Mouse (Mus musculus): ENCODE results near the gene Nr4a1. TPM values are rescaled to one million over a fixed set of nuclear protein-coding genes. Genes with fewer than 3 reads are reported as not detected.

Gene Nr4a1
- total and polyA plus RNA-seq, 2 experiments from 2014 or later: 8.6 to 56.0 TPM

DNA sequence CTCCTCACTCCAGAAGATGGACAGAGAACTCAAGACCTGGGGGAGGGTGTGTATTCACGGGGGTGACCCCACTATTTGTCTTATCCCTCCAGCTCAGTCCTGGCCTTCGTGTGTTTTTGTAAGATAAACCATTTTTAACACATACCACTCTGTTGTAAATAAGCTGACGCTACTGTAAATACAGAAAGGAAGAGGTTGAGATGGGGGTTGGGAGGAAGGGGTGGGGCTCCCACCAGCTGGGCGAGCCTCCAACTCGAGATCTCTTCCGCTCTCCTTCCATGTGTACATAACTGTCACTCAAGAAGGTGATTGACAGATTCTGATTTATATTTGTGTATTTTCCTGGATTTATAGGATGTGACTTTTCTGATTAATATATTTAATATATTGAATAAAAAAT lies 20.3 kb downstream of the Nr4a1 start:
- Histone ChIP-seq H3K4me1 (ENCODE audit: control insufficient read depth, insufficient read depth) (peaks cover under 1% of the 10 kb centered on the region; the same call in 1 of the 2 replicates), H3K9ac (replicated peaks; ENCODE audit: low read depth, low read length) (no peak overlapping the region), H3K27ac (ENCODE audit: low read depth) (no peak overlapping the region), H3K9me3 (replicated peaks; ENCODE audit: control insufficient read depth, low read length) (no peaks in the 10 kb centered on the region), H3K27me3 (ENCODE audit: control insufficient read depth, insufficient read depth, low read length) (no peaks in the 10 kb centered on the region), H3K4me2 (ENCODE audit: low read depth, low read length) (no peak overlapping the region), H3K4me3 (ENCODE audit: low read depth, low read length) (no peak overlapping the region), H3K36me3 (replicated peaks; ENCODE audit: control insufficient read depth, insufficient read depth, low read length) (peaks cover 51% of the 10 kb centered on the region)
- DNase-seq (ENCODE audit: low spot score) (no peak), ATAC-seq (ENCODE audit: insufficient read depth, low read depth) (no peak)
- WGBS: 50% methylated on average over 6 of the region's 6 CpGs
- TF ChIP-seq EP300 (IDR thresholded peaks at IDR 0.05; ENCODE audit: low read depth) (no peak), CTCF (IDR thresholded peaks at IDR 0.05; ENCODE audit: low read depth) (no peak)

DNA sequence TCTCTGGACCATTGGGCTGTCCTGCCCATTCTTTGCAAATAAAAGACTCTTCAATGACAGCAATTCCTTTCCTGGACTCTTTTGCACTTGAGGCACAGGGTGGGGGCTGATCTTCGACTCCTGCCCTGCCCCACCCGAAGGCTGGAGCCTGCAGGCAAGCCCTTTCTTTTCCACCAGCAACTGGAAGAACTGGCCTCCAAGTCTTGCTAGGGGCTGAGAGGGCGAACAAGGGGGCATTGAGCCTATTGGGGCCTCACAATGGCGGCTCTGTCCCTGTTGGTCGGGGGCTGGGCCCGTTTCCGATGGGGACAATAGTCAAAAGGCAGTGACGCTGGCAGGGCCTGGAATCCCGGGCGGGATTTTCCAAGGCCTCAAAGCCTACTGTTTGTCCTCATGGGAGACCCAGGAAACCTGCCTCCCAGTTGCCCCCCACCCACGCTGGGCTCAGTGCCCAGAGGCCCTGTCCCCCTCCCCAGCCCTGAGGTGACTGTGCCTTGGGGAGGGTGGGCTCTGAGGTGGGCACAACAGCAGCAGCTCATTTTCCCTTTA lies 23.4 kb downstream of the Nr4a1 start:
- H3K27ac ChIP-seq (ENCODE audit: low read depth): no peak overlapping the region
- peaks cover 26% of the 10 kb centered on the region for H3K36me3 ChIP-seq (replicated peaks; ENCODE audit: control insufficient read depth, insufficient read depth, low read length)
- H3K4me2 ChIP-seq (ENCODE audit: low read depth, low read length): no peak overlapping the region
- no peak for DNase-seq (ENCODE audit: low spot score)
- H3K9ac ChIP-seq (replicated peaks; ENCODE audit: low read depth, low read length): no peak overlapping the region
- H3K9me3 ChIP-seq (replicated peaks; ENCODE audit: control insufficient read depth, low read length): no peaks in the 10 kb centered on the region
- TF ChIP-seq EP300 (IDR thresholded peaks at IDR 0.05; ENCODE audit: low read depth) (no peak), CTCF (IDR thresholded peaks at IDR 0.05; ENCODE audit: low read depth) (no peak)
- H3K27me3 ChIP-seq (ENCODE audit: control insufficient read depth, insufficient read depth, low read length): no peaks in the 10 kb centered on the region
- H3K4me1 ChIP-seq (ENCODE audit: control insufficient read depth, insufficient read depth): peaks cover 5% of the 10 kb centered on the region; the same call in 1 of the 2 replicates
- no peak for ATAC-seq (ENCODE audit: insufficient read depth, low read depth)
- 75% methylated on average over 11 of the region's 11 CpGs for WGBS
- H3K4me3 ChIP-seq (ENCODE audit: low read depth, low read length): no peak overlapping the region

DNA sequence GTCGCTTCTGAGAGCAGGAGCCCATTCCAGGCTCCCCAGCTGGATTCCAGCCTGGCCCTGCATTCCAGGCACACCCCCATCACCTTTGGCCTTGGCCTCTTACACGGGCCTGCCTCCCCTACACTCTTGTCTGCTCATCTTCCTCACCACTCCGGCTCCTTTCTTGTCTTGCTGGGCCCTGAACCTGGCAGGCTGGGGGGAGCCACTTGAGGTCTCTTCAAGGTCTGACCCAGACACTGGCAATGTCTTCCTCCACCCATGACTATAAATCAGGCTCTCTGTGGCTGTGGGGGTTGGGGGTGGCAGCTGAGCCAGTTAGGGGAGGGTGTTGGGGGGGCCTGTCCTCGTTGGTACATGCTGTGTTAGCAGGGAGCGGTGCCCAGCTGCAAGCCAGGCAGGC lies 24.5 kb downstream of the Nr4a1 start:
- no peaks in the 10 kb centered on the region for H3K27me3 ChIP-seq (ENCODE audit: control insufficient read depth, insufficient read depth, low read length)
- H3K4me3 ChIP-seq (ENCODE audit: low read depth, low read length): no peak overlapping the region
- TF ChIP-seq EP300 (IDR thresholded peaks at IDR 0.05; ENCODE audit: low read depth) (no peak), CTCF (IDR thresholded peaks at IDR 0.05; ENCODE audit: low read depth) (no peak)
- no peak overlapping the region for H3K9ac ChIP-seq (replicated peaks; ENCODE audit: low read depth, low read length)
- no peak overlapping the region for H3K27ac ChIP-seq (ENCODE audit: low read depth)
- ATAC-seq (ENCODE audit: insufficient read depth, low read depth): no peak
- WGBS: 47% methylated on average over 5 of the region's 5 CpGs
- H3K36me3 ChIP-seq (replicated peaks; ENCODE audit: control insufficient read depth, insufficient read depth, low read length): peaks cover 14% of the 10 kb centered on the region
- no peak for DNase-seq (ENCODE audit: low spot score)
- H3K4me1 ChIP-seq (ENCODE audit: control insufficient read depth, insufficient read depth): peaks cover 5% of the 10 kb centered on the region; the same call in 1 of the 2 replicates
- H3K9me3 ChIP-seq (replicated peaks; ENCODE audit: control insufficient read depth, low read length): no peaks in the 10 kb centered on the region
- no peak overlapping the region for H3K4me2 ChIP-seq (ENCODE audit: low read depth, low read length)

DNA sequence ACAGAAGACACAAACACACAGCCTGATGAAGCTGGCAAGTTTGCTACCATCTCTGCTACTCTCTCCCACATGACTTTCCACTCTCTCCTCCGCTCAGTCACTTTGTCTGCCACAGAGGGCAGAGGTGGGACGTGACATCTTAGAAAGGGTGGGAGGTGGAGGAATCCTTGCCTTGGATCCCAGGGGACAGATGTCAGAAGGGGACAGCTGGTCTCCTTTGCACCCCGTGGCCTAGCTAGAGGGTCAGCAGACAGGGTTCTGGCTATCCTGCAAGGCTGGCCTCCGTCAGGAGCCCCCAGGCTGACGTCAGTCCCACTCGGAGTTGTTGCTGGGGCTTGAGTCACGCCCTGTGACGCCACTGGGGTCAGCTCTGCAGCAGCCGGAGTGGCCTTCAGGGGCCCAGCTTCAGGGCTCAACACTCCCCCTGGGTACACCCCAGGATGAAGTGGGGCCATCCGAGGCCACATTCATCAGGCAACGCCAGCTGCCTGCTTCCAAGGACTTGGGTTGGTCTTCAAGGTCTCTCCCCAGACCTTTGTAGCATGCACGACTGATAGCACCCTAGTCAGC lies 25.4 kb downstream of the Nr4a1 start:
- TF ChIP-seq CTCF (IDR thresholded peaks at IDR 0.05; ENCODE audit: low read depth) (no peak), EP300 (IDR thresholded peaks at IDR 0.05; ENCODE audit: low read depth) (no peak)
- peaks cover 5% of the 10 kb centered on the region; the same call in 1 of the 2 replicates for H3K36me3 ChIP-seq (replicated peaks; ENCODE audit: control insufficient read depth, insufficient read depth, low read length)
- H3K27ac ChIP-seq (ENCODE audit: low read depth): 0 out of 2 replicates have a peak overlapping the region, but pooled peaks have one; percentile 22
- no peak overlapping the region for H3K4me3 ChIP-seq (ENCODE audit: low read depth, low read length)
- no peak overlapping the region for H3K9ac ChIP-seq (replicated peaks; ENCODE audit: low read depth, low read length)
- 45% methylated on average over 12 of the region's 12 CpGs for WGBS
- H3K9me3 ChIP-seq (replicated peaks; ENCODE audit: control insufficient read depth, low read length): no peaks in the 10 kb centered on the region
- H3K27me3 ChIP-seq (ENCODE audit: control insufficient read depth, insufficient read depth, low read length): no peaks in the 10 kb centered on the region
- ATAC-seq (ENCODE audit: insufficient read depth, low read depth): no peak
- no peak overlapping the region for H3K4me2 ChIP-seq (ENCODE audit: low read depth, low read length)
- no peak for DNase-seq (ENCODE audit: low spot score)
- H3K4me1 ChIP-seq (ENCODE audit: control insufficient read depth, insufficient read depth): peaks cover 5% of the 10 kb centered on the region; the same call in 1 of the 2 replicates

DNA sequence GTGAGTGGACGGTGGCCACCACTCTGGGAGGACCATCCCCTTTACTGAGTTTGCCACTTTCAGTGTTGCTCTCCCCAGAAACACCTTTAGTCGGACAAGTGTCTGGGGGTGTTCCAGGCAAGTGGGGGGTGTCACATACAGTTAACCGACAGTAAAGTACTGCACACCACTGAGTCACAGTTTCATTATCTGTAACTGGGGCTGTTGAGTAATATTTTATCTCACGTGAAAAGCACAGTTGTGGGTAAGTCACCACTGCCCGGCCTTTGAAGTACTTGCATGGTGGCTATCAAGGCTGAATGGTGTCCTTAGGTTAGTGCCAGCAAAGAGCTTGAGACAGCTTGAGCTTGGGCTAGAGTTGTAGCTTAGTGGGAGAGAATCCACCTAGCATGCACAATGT lies 28.4 kb downstream of the Nr4a1 start:
- no peak overlapping the region; the same call in 1 of the 2 replicates for H3K9ac ChIP-seq (replicated peaks; ENCODE audit: low read depth, low read length)
- H3K27ac ChIP-seq (ENCODE audit: low read depth): no peak overlapping the region
- no peak overlapping the region for H3K4me3 ChIP-seq (ENCODE audit: low read depth, low read length)
- no peak for ATAC-seq (ENCODE audit: insufficient read depth, low read depth)
- no peak overlapping the region for H3K4me2 ChIP-seq (ENCODE audit: low read depth, low read length)
- TF ChIP-seq EP300 (IDR thresholded peaks at IDR 0.05; ENCODE audit: low read depth) (no peak), CTCF (IDR thresholded peaks at IDR 0.05; ENCODE audit: low read depth) (no peak)
- no peak for DNase-seq (ENCODE audit: low spot score)
- H3K36me3 ChIP-seq (replicated peaks; ENCODE audit: control insufficient read depth, insufficient read depth, low read length): peaks cover 12% of the 10 kb centered on the region
- H3K27me3 ChIP-seq (ENCODE audit: control insufficient read depth, insufficient read depth, low read length): no peaks in the 10 kb centered on the region
- H3K4me1 ChIP-seq (ENCODE audit: control insufficient read depth, insufficient read depth): peaks cover 17% of the 10 kb centered on the region
- WGBS: 59% methylated on average over 5 of the region's 5 CpGs
- H3K9me3 ChIP-seq (replicated peaks; ENCODE audit: control insufficient read depth, low read length): no peaks in the 10 kb centered on the region

All from heart, postnatal 0 days (tissue).